Mouse (Mus musculus): ENCODE results near the gene Arhgef12.

DNA sequence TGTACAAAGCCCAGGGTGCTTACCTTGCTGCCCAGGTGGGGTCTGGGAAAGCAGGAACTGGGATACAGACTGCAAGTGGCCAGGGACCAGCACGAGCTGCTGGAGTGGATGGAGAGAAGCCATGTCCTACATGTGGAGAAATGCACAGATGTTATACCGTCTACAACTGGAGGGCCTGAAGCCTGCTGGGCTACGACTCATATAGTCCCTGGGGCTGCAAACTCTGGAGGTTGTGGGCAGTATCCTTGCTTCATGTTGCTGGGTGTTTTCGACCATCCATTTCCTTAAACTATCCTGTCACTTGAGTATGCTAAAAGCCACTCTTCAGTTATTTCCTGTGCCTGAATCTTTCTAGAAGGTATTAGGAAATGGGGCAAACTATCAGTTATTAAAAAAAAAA lies 38.2 kb upstream of the Arhgef12 start:
- TF ChIP-seq POLR2A (IDR thresholded peaks at IDR 0.05; ENCODE audit: control insufficient read depth, low read depth, low read length) (no peak), CTCF (IDR thresholded peaks at IDR 0.05; ENCODE audit: control insufficient read depth, insufficient read depth, insufficient replicate concordance, low read depth, low read length) (no peak)
